Mouse (Mus musculus): ENCODE measurements around the gene Rab25. TPM values are rescaled to one million over a fixed set of nuclear protein-coding genes. Genes with fewer than 3 reads are reported as not detected.
A peak's percentile ranks its signal among the peaks of the same experiment; 100 is the strongest.
"Not testable (repeated sequence)": the region's sequence is repeated elsewhere in the genome, so short reads cannot be mapped to it uniquely, and the experiment has no call there.

The Rab25 gene
- polyA plus RNA-seq (2015; fragmentation: Nextera tagmentation; extraction: Ambion mirVana), result 144 and 148 TPM in 2 replicates

DNA sequence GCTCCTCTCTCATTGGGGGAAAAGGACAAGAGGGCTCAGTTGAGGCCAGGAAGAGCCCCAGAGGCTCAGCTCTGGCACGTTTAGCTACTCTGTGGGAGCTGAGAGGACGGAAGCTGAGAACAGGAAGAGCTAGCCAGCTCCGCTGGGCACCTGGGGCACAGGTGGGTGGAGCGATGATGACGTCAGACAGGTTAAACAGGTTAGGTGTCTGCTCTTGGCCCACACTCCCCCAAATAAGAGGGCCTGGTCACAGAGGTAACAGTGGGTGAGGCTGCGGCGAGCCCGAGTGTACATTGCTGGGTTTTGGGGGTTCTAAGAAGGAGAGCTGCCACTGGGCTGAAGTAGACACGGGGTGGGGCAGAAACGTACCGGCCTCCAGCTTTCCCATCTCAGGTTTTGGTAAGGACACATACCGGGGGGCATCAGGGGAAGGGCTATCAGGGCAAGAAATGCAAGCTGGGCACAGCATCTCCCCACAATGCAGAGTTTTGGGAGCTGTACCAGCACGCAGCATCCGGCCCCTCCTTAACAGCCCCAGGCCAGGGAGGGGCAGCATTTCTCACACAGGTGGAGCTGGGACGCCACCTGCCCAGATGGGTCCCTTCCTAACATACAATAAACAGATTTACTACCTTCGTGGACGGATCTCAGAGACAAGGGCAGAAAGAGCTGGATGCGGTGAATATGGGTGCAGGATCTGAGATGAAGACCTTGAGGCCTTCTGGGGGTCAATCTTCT, at the start of gene Rab25:
TSS of gene Rab25 (minus strand) at position 121 of the 738 bp plus-strand sequence.
- Histone ChIP-seq H3K27me3 (no peaks in the 10 kb centered on the region), H3K9ac (no peak within 1 kb of the TSS), H3K4me2 (0 out of 2 replicates have a peak within 1 kb of the TSS, but pooled peaks have one; percentile 7), H3K36me3 (peaks cover 5% of the 10 kb centered on the region; the same call in 1 of the 2 replicates), H3K4me3 (peak within 1 kb of the TSS; percentile 19), H3K27ac (peak within 1 kb of the TSS; percentile 65), H3K9me3 (no peaks in the 10 kb centered on the region), H3K4me1 (peaks cover 22% of the 10 kb centered on the region)
- 40% methylated on average over 18 of the region's 18 CpGs for WGBS
- ATAC-seq (ENCODE audit: insufficient number of reproducible peaks, low FRiP score, low TSS enrichment, low read depth), result no peak

- H3K36me3 ChIP-seq; H3K9ac ChIP-seq; H3K27ac ChIP-seq; ATAC-seq (ENCODE audit: insufficient number of reproducible peaks, low FRiP score, low TSS enrichment, low read depth); H3K4me2 ChIP-seq; H3K27me3 ChIP-seq; H3K9me3 ChIP-seq; H3K4me3 ChIP-seq: not testable (repeated sequence)
- peaks cover 23% of the 10 kb centered on the region for H3K4me1 ChIP-seq
- WGBS, result 66% methylated on average over 4 of the region's 4 CpGs
These were observed 48.4 kb upstream of the Rab25 start for GRCm38 (mm10) chr3:88596547-88596946.

GRCm38 (mm10) chr3:88593893-88594580, 45.9 kb upstream of the Rab25 start:
- no peak overlapping the region for H3K4me2 ChIP-seq
- no peak for ATAC-seq (ENCODE audit: insufficient number of reproducible peaks, low FRiP score, low TSS enrichment, low read depth)
- H3K4me3 ChIP-seq, result no peak overlapping the region
- H3K9me3 ChIP-seq, result no peaks in the 10 kb centered on the region
- H3K9ac ChIP-seq, result no peak overlapping the region
- H3K4me1 ChIP-seq, result peaks cover 26% of the 10 kb centered on the region
- H3K27ac ChIP-seq, result peak overlapping the region; percentile 65; the same call in 1 of the 2 replicates
- H3K27me3 ChIP-seq, result no peaks in the 10 kb centered on the region
- WGBS, result 24% methylated on average over 10 of the region's 10 CpGs
- H3K36me3 ChIP-seq, result 0 out of 2 replicates have a peak, but pooled peaks cover 2% of the 10 kb centered on the region

GRCm38 (mm10) chr3:88592942-88593576, 45.0 kb upstream of the Rab25 start:
- 69% methylated on average over 10 of the region's 10 CpGs for WGBS
- Histone ChIP-seq H3K4me3 (no peak overlapping the region), H3K4me2 (no peak overlapping the region), H3K27me3 (no peaks in the 10 kb centered on the region), H3K27ac (no peak overlapping the region), H3K9ac (no peak overlapping the region), H3K4me1 (peaks cover 26% of the 10 kb centered on the region), H3K9me3 (no peaks in the 10 kb centered on the region), H3K36me3 (peaks cover 11% of the 10 kb centered on the region)
- ATAC-seq (ENCODE audit: insufficient number of reproducible peaks, low FRiP score, low TSS enrichment, low read depth), result no peak

GRCm38 (mm10) chr3:88591950-88592731, 44.0 kb upstream of the Rab25 start:
- H3K36me3 ChIP-seq, result peaks cover 20% of the 10 kb centered on the region
- peak overlapping the region; percentile 38; the same call in 1 of the 2 replicates for H3K27ac ChIP-seq
- H3K9me3 ChIP-seq, result no peaks in the 10 kb centered on the region
- no peak overlapping the region for H3K9ac ChIP-seq
- 32% methylated on average over 9 of the region's 9 CpGs for WGBS
- H3K4me1 ChIP-seq, result peaks cover 26% of the 10 kb centered on the region
- ATAC-seq (ENCODE audit: insufficient number of reproducible peaks, low FRiP score, low TSS enrichment, low read depth), result no peak
- no peaks in the 10 kb centered on the region for H3K27me3 ChIP-seq
- H3K4me2 ChIP-seq, result no peak overlapping the region
- H3K4me3 ChIP-seq, result no peak overlapping the region

GRCm38 (mm10) chr3:88591044-88591443, 42.9 kb upstream of the Rab25 start:
- H3K4me2 ChIP-seq, result no peak overlapping the region
- H3K27me3 ChIP-seq, result no peaks in the 10 kb centered on the region
- H3K9ac ChIP-seq, result no peak overlapping the region
- H3K9me3 ChIP-seq, result no peaks in the 10 kb centered on the region
- H3K4me3 ChIP-seq, result no peak overlapping the region
- H3K27ac ChIP-seq, result no peak overlapping the region
- H3K36me3 ChIP-seq, result peaks cover 31% of the 10 kb centered on the region
- ATAC-seq (ENCODE audit: insufficient number of reproducible peaks, low FRiP score, low TSS enrichment, low read depth), result no peak
- peaks cover 26% of the 10 kb centered on the region for H3K4me1 ChIP-seq
- 43% methylated on average over 3 of the region's 3 CpGs for WGBS

DNA sequence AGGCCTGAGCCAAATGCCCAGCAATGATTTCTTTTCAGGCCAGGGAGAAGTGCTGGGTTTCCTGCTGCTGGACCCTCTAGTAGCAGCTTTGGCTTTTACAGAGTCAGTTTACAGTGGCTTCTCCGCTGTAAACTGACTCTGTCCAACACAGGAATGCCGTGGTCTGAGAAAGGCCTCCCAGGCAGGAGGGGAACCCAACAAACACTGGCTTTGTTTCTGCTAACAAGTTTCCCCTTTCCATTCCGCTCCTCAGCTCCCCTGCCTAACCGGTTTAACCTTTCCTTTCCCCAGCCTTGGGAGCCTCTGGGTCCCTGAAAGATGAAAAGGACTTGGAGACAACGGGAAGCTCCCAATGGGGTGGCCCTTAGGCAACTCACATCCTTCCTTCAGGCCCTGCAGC, 42.1 kb upstream of the Rab25 start:
- 19% methylated on average over 5 of the region's 5 CpGs for WGBS
- ATAC-seq (ENCODE audit: insufficient number of reproducible peaks, low FRiP score, low TSS enrichment, low read depth), result no peak
- Histone ChIP-seq H3K4me1 (peaks cover 26% of the 10 kb centered on the region), H3K27me3 (no peaks in the 10 kb centered on the region), H3K9ac (no peak overlapping the region), H3K9me3 (no peaks in the 10 kb centered on the region), H3K27ac (no peak overlapping the region), H3K4me2 (no peak overlapping the region), H3K4me3 (no peak overlapping the region), H3K36me3 (peaks cover 39% of the 10 kb centered on the region)

- Histone ChIP-seq H3K4me3 (no peak overlapping the region), H3K4me1 (peaks cover 4% of the 10 kb centered on the region; the same call in 1 of the 2 replicates), H3K9me3 (no peaks in the 10 kb centered on the region), H3K27me3 (no peaks in the 10 kb centered on the region), H3K4me2 (no peak overlapping the region), H3K9ac (no peak overlapping the region), H3K27ac (no peak overlapping the region), H3K36me3 (peaks cover 66% of the 10 kb centered on the region)
- 97% methylated on average over 5 of the region's 5 CpGs for WGBS
- ATAC-seq (ENCODE audit: insufficient number of reproducible peaks, low FRiP score, low TSS enrichment, low read depth), result no peak
These were observed 38.5 kb upstream of the Rab25 start for GRCm38 (mm10) chr3:88586640-88587039.

GRCm38 (mm10) chr3:88585769-88586168, 37.7 kb upstream of the Rab25 start:
- Histone ChIP-seq H3K4me3 (no peak overlapping the region), H3K27me3 (no peaks in the 10 kb centered on the region), H3K9ac (no peak overlapping the region), H3K27ac (no peak overlapping the region), H3K9me3 (no peaks in the 10 kb centered on the region), H3K4me1 (peaks cover 4% of the 10 kb centered on the region), H3K4me2 (no peak overlapping the region), H3K36me3 (peaks cover 73% of the 10 kb centered on the region)
- ATAC-seq (ENCODE audit: insufficient number of reproducible peaks, low FRiP score, low TSS enrichment, low read depth), result no peak
- WGBS, result 92% methylated on average over 6 of the region's 6 CpGs

DNA sequence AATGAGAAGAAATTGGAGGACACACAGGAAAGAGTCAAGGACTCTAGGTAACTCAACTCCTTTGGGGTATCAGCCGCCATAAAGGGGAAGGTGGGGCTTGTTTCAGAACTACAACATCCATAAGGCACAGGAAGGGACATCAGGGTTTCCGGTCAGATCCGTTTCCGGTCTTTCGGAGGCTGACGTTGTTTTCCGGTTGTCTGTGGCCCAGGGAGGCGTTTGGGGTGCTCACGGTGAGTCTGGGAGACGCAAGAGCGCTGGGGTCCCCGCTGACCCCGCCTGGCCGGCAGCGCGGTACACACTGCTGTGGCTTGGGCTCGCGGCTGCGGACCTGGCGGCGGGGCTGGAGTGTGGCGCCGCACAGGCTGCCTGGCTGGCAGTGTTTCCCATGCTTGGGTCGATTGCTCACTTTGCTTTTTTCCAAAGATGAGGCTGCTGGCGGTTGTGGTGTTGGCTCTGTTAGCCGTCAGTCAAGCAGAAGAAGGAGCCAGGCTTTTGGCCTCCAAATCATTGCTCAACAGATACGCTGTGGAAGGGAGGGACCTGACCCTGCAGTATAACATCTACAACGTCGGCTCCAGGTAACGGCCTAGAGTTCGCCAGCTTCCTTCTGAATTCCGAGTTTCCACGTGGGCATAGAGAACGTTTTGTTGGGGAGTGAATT, 31.5 kb upstream of the Rab25 start:
- Histone ChIP-seq H3K27me3 (no peaks in the 10 kb centered on the region), H3K4me3 (peak overlapping the region; percentile 82), H3K27ac (peak overlapping the region; percentile 78), H3K9me3 (no peaks in the 10 kb centered on the region), H3K9ac (peak overlapping the region; percentile 83), H3K4me1 (peaks cover 11% of the 10 kb centered on the region), H3K36me3 (peaks cover 33% of the 10 kb centered on the region), H3K4me2 (peak overlapping the region; percentile 52)
- under 1% methylated on average over 34 of the region's 34 CpGs for WGBS
- peak; percentile 77 for ATAC-seq (ENCODE audit: insufficient number of reproducible peaks, low FRiP score, low TSS enrichment, low read depth)

Measured in limb, embryonic 15.5 days (tissue).